Mouse (Mus musculus): ENCODE measurements around the gene Tmem235. TPM values are rescaled to one million over a fixed set of nuclear protein-coding genes. Genes with fewer than 3 reads are reported as not detected.

Gene Tmem235
- polyA plus RNA-seq, 1 experiment, result not detected

DNA sequence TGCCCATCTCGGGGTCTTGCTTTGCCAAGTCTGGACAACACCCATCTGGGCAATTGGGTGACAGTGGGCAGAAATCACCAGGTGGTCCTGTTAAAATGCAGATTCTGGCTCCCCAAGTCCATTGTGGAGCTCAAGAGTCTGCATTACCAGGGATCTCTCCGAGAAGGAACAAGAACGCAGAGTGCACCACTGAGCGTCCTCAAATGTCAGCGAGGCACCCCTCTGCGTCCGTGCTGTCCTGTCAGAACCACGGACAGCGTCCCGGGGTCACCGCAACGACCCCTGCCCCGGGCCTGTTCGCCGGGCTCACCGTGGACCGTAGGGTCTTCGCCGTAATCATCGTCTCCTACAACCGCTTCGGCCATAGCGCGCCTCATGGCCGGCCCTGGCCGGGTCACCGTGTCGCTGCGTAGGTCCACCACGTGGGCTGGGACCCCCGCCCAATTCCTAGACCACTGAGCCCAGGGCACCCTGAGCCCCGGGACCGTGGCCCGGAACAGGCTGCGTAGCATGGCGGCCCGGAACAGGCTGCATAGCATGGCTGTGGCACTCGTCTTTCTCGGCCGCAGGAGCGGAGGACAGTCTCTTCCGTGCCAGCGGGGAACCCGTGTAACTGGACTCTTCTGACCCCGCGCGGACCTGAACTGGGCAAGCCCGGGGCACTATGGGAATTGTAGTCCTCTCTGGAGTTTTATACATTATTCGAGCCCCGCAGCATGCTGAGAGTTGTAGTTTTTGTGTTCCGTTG, 12.5 kb downstream of the Tmem235 start, which contains the start of gene Tha1:
Gene Tha1 (minus strand): TSS at position 621 of the 748 bp plus-strand sequence.
- Histone ChIP-seq H3K27ac (ENCODE audit: insufficient read depth, low read length) (peak within 1 kb of the TSS; percentile 92), H3K4me3 (ENCODE audit: extremely low read depth, insufficient read depth, insufficient read length) (peak within 1 kb of the TSS; percentile 69), H3K4me1 (ENCODE audit: control insufficient read depth, insufficient read depth, insufficient read length) (peaks cover 26% of the 10 kb centered on the region; the same call in 1 of the 2 replicates), H3K36me3 (ENCODE audit: control insufficient read depth, insufficient read depth, low read length) (no peaks in the 10 kb centered on the region), H3K27me3 (ENCODE audit: control insufficient read depth, insufficient read depth, low read length) (no peaks in the 10 kb centered on the region)
- peak in 1 of 2 experiments; percentile 51 for DNase-seq (ENCODE audit: low read depth in 1 of 2, low spot score in 2 of 2)
- 3% methylated on average over 51 of the region's 51 CpGs for WGBS
- TF ChIP-seq CTCF (IDR thresholded peaks at IDR 0.05; ENCODE audit: extremely low read depth, insufficient read depth, insufficient read length, insufficient replicate concordance) (no peak), POLR2A (IDR thresholded peaks at IDR 0.05; ENCODE audit: low read depth, low read length) (peak; percentile 22; the same call in 1 of the 2 replicates)

- Histone ChIP-seq H3K27me3 (ENCODE audit: control insufficient read depth, insufficient read depth, low read length) (no peaks in the 10 kb centered on the region), H3K36me3 (ENCODE audit: control insufficient read depth, insufficient read depth, low read length) (no peaks in the 10 kb centered on the region), H3K4me1 (ENCODE audit: control insufficient read depth, insufficient read depth, insufficient read length) (peaks cover 39% of the 10 kb centered on the region; the same call in 1 of the 2 replicates), H3K4me3 (ENCODE audit: extremely low read depth, insufficient read depth, insufficient read length) (no peak overlapping the region), H3K27ac (ENCODE audit: insufficient read depth, low read length) (no peak overlapping the region)
- no peak for DNase-seq (ENCODE audit: low read depth in 1 of 2, low spot score in 2 of 2)
- TF ChIP-seq CTCF (IDR thresholded peaks at IDR 0.05; ENCODE audit: extremely low read depth, insufficient read depth, insufficient read length, insufficient replicate concordance) (no peak), POLR2A (IDR thresholded peaks at IDR 0.05; ENCODE audit: low read depth, low read length) (no peak)
- WGBS, result 59% methylated on average over 4 of the region's 4 CpGs
Observed at GRCm38 (mm10) chr11:117874419-117874818, 13.9 kb downstream of the Tmem235 start.

- TF ChIP-seq POLR2A (IDR thresholded peaks at IDR 0.05; ENCODE audit: low read depth, low read length) (no peak), CTCF (IDR thresholded peaks at IDR 0.05; ENCODE audit: extremely low read depth, insufficient read depth, insufficient read length, insufficient replicate concordance) (no peak)
- H3K36me3 ChIP-seq (ENCODE audit: control insufficient read depth, insufficient read depth, low read length), result no peaks in the 10 kb centered on the region
- no peaks in the 10 kb centered on the region for H3K27me3 ChIP-seq (ENCODE audit: control insufficient read depth, insufficient read depth, low read length)
- 79% methylated on average over 6 of the region's 6 CpGs for WGBS
- H3K4me1 ChIP-seq (ENCODE audit: control insufficient read depth, insufficient read depth, insufficient read length), result peaks cover 45% of the 10 kb centered on the region; the same call in 1 of the 2 replicates
- no peak overlapping the region for H3K27ac ChIP-seq (ENCODE audit: insufficient read depth, low read length)
- no peak for DNase-seq (ENCODE audit: low read depth in 1 of 2, low spot score in 2 of 2)
- no peak overlapping the region for H3K4me3 ChIP-seq (ENCODE audit: extremely low read depth, insufficient read depth, insufficient read length)
Observed at GRCm38 (mm10) chr11:117875681-117876080, 15.1 kb downstream of the Tmem235 start.

DNA sequence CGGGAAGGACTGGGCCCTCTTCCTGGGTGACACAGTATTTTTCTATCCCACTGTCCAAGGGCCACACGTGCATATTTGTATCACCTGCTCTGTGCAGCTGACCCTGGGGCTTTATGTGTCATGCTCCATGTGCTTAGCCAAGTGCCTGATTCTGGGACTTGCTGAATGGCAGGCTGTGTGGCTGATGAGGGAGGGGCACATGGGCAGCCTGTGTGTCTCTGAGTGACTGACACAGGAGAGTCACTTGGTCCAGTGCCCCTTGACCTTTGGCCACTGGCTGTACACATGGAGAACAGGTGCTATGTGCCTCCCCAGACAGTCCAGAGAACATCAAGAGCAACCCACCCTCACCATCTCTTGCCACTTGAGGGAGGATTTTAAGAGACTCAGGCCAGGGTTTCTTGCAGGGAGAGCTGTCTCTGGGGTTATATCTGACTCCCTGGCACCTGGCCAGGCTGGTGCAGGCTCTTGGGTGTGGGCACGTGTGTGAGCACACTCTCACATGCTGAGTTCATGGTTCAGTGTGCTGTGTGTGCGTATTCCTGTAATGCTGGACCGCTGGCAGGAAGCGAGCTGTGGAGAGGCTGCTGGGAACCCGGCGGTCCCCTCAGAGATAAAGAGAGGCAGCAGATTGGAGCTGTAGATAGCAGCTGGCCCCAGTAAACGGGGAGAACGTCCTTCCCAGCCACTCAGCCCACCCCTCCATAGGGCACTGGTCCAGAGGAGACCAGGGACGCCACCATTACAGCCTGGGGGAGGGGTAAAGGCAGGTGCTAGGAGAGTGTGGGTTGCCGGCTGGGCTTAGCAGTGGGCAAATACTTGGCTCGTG, 17.6 kb downstream of the Tmem235 start:
- H3K27ac ChIP-seq (ENCODE audit: insufficient read depth, low read length), result peak overlapping the region; percentile 69
- no peak for TF ChIP-seq CTCF (IDR thresholded peaks at IDR 0.05; ENCODE audit: extremely low read depth, insufficient read depth, insufficient read length, insufficient replicate concordance)
- no peak for TF ChIP-seq POLR2A (IDR thresholded peaks at IDR 0.05; ENCODE audit: low read depth, low read length)
- WGBS, result 11% methylated on average over 13 of the region's 13 CpGs
- 0 out of 2 replicates have a peak overlapping the region, but pooled peaks have one; percentile 5 for H3K4me3 ChIP-seq (ENCODE audit: extremely low read depth, insufficient read depth, insufficient read length)
- H3K36me3 ChIP-seq (ENCODE audit: control insufficient read depth, insufficient read depth, low read length), result no peaks in the 10 kb centered on the region
- peaks cover 47% of the 10 kb centered on the region; the same call in 1 of the 2 replicates for H3K4me1 ChIP-seq (ENCODE audit: control insufficient read depth, insufficient read depth, insufficient read length)
- peak; percentile 56 to 63 for DNase-seq (ENCODE audit: low read depth in 1 of 2, low spot score in 2 of 2)
- no peaks in the 10 kb centered on the region for H3K27me3 ChIP-seq (ENCODE audit: control insufficient read depth, insufficient read depth, low read length)

- Histone ChIP-seq H3K4me1 (ENCODE audit: control insufficient read depth, insufficient read depth, insufficient read length) (peaks cover 46% of the 10 kb centered on the region; the same call in 1 of the 2 replicates), H3K27ac (ENCODE audit: insufficient read depth, low read length) (peak overlapping the region; percentile 72), H3K27me3 (ENCODE audit: control insufficient read depth, insufficient read depth, low read length) (no peaks in the 10 kb centered on the region), H3K36me3 (ENCODE audit: control insufficient read depth, insufficient read depth, low read length) (no peaks in the 10 kb centered on the region), H3K4me3 (ENCODE audit: extremely low read depth, insufficient read depth, insufficient read length) (no peak overlapping the region)
- TF ChIP-seq POLR2A (IDR thresholded peaks at IDR 0.05; ENCODE audit: low read depth, low read length) (no peak), CTCF (IDR thresholded peaks at IDR 0.05; ENCODE audit: extremely low read depth, insufficient read depth, insufficient read length, insufficient replicate concordance) (no peak)
- peak in 1 of 2 experiments; percentile 31 for DNase-seq (ENCODE audit: low read depth in 1 of 2, low spot score in 2 of 2)
- WGBS, result 5% methylated on average over 8 of the region's 8 CpGs
Observed at GRCm38 (mm10) chr11:117878892-117879291, 18.3 kb downstream of the Tmem235 start.

DNA sequence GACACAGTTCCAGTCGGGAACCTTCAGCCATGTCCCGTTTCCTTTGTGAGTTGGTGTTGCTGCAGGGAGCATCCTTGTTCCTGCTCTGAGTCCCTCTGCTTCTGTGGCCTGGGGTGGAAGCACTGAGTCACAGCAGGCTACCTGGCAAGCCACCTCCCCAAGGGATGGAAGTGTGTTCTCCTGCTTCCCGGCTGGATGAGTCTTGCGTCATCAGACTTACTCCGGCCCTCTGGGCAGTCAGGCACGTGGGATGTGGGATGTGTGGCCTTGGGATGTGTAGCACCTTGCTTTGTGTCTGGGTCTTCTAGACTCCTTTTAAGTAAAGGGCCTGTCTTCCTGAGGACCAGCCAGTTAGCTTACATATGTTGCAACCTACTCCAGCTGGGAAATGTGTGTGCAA, 19.1 kb downstream of the Tmem235 start:
- 95% methylated on average over 6 of the region's 6 CpGs for WGBS
- peak overlapping the region; percentile 26 for H3K27ac ChIP-seq (ENCODE audit: insufficient read depth, low read length)

More for the DNA sequence above, 19.1 kb downstream of the Tmem235 start:
- TF ChIP-seq POLR2A (IDR thresholded peaks at IDR 0.05; ENCODE audit: low read depth, low read length) (no peak), CTCF (IDR thresholded peaks at IDR 0.05; ENCODE audit: extremely low read depth, insufficient read depth, insufficient read length, insufficient replicate concordance) (no peak)
- peaks cover 46% of the 10 kb centered on the region; the same call in 1 of the 2 replicates for H3K4me1 ChIP-seq (ENCODE audit: control insufficient read depth, insufficient read depth, insufficient read length)
- H3K36me3 ChIP-seq (ENCODE audit: control insufficient read depth, insufficient read depth, low read length), result no peaks in the 10 kb centered on the region
- no peak overlapping the region for H3K4me3 ChIP-seq (ENCODE audit: extremely low read depth, insufficient read depth, insufficient read length)
- no peaks in the 10 kb centered on the region for H3K27me3 ChIP-seq (ENCODE audit: control insufficient read depth, insufficient read depth, low read length)
- no peak for DNase-seq (ENCODE audit: low read depth in 1 of 2, low spot score in 2 of 2)

Measured in spleen, adult 2 months (tissue).